Comparison of ENCODE assay signal across 8 mouse cellular contexts in genomic region chr3:30995283-30995898, GRCm38 (mm10). TPM values are rescaled to one million over a fixed set of nuclear protein-coding genes. Genes with fewer than 3 reads are reported as not detected.
DNase-seq lines count a peak whose midpoint lies in the region; ATAC-seq lines count a peak whose summit lies in the region.

Prkci (plus strand) TSS chr3:30995747.

- ATAC-seq in hematopoietic stem cell, adult 5-6 weeks (replicated peaks in 1 of 2; ENCODE audit: insufficient read depth in 1 of 2, low FRiP score in 2 of 2, low TSS enrichment in 1 of 2, low read depth in 1 of 2, poor library complexity in 2 of 2, severe bottlenecking in 2 of 2) = peak; percentile 96 to 97
- ATAC-seq in lung, embryonic 16.5 days (ENCODE audit: low read depth) = peak; percentile 97

- peak; percentile 83 for DNase-seq in MEL-GATA-1-ER (ENCODE audit: extremely low read depth, low read depth)
- peak; percentile 90 for DNase-seq in cerebellum, adult 8-10 months
- peak; percentile 94 for DNase-seq in forelimb bud, embryonic 11.5 days (ENCODE audit: low read depth, low spot score)
- DNase-seq in layer of hippocampus, adult 9-10 months (ENCODE audit: low spot score) = peak; percentile 89
- DNase-seq in ovary, postnatal 10 days (ENCODE audit: low spot score) = peak; percentile 82
- DNase-seq in thymus, postnatal 10 days (ENCODE audit: low spot score in 2 of 2) = peak; percentile 89 to 90

- no peaks in the 10 kb centered on the region for H3K36me3 ChIP-seq in lung, embryonic 16.5 days (ENCODE audit: control insufficient read depth, insufficient read depth, low read length)

- H3K4me2 ChIP-seq in lung, embryonic 16.5 days (ENCODE audit: low read depth, low read length) = peak within 1 kb of the TSS; percentile 63

- peak within 1 kb of the TSS; percentile 94 for H3K4me3 ChIP-seq in lung, embryonic 16.5 days (ENCODE audit: low read length)

- peaks cover 24% of the 10 kb centered on the region for H3K4me1 ChIP-seq in lung, embryonic 16.5 days (replicated peaks; ENCODE audit: control insufficient read depth, insufficient read depth, low read length)

- no peaks in the 10 kb centered on the region for H3K27me3 ChIP-seq in lung, embryonic 16.5 days (ENCODE audit: control insufficient read depth, insufficient read depth, low read depth, low read length)

- under 1% methylated on average over 43 of the region's 50 CpGs for WGBS in lung, embryonic 16.5 days

- no peaks in the 10 kb centered on the region; the same call in 1 of the 2 replicates for H3K9me3 ChIP-seq in lung, embryonic 16.5 days (ENCODE audit: control insufficient read depth, low read length)

- H3K27ac ChIP-seq in lung, embryonic 16.5 days (ENCODE audit: low read length) = peak within 1 kb of the TSS; percentile 83

- H3K9ac ChIP-seq in lung, embryonic 16.5 days (ENCODE audit: low read length) = peak within 1 kb of the TSS; percentile 97

RNA-seq across cellular contexts. Expression of gene Prkci, which starts in this region (rescaled TPM):
- 15.6 and 16.3 TPM in 2 replicates for total RNA-seq in hematopoietic stem cell, adult 5-6 weeks (2017)
- polyA plus RNA-seq in lung, embryonic 16.5 days (2015; fragmentation: Nextera tagmentation; extraction: Ambion mirVana) = 51.0 and 53.2 TPM in 2 replicates

Comparison
In these comparisons a context has a peak if more than half of its experiments do, and no peak if none do; other contexts are left out.
1. Peak in every context shown above with its lines: DNase-seq, ATAC-seq, H3K4me3 ChIP-seq and H3K27ac ChIP-seq.